Mouse (Mus musculus): ENCODE data around the gene Trim24. TPM values are rescaled to one million over a fixed set of nuclear protein-coding genes. Genes with fewer than 3 reads are reported as not detected.
"Not testable (repeated sequence)": the region's sequence is repeated elsewhere in the genome, so short reads cannot be mapped to it uniquely, and the experiment has no call there.

Gene Trim24
- polyA plus RNA-seq, 1 experiment from 2014 or later = 13.2 TPM

DNA sequence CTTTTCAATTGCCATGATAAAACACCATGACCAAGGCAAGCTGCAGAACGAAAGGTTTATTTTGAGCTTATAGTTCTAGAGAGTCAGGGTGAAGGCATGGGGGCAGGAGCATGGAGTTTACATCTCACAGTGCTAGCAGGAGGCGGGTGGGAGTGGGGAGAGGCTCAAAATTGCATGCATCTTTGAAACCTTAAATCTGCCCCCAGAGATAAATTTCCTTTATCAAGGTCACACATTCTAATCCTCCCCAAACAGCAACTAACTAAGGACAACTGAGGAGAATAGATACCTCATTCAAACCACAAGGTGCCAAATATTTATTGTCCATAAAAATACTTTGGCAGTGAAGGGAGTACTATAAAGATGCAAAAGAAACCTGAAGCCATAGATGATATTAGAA lies 19.3 kb upstream of the Trim24 start:
- no peak overlapping the region for H3K4me3 ChIP-seq (ENCODE audit: inconsistent target)

DNA sequence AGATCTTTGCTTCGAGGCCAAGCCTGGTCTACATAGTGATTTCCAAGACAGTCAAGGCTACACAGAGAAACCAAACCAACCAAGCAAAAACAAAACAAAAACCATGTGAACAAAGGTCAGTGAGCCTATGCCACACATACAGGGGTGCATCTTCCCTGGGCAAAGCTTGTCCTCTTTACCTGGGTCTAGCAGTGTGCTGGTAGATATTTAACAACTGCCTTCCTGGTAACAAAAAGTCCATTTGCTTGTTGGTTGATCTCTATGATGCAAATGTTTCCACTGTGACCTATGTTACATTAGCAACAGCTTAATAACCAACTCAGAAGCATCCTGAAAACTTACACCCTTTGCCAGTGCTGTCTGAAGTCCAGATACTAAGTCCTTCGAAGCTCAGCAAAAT lies 17.3 kb upstream of the Trim24 start:
- Histone ChIP-seq H3K27ac (no peak overlapping the region), H3K4me3 (ENCODE audit: inconsistent target) (no peak overlapping the region), H3K36me3 (ENCODE audit: inconsistent target) (no peaks in the 10 kb centered on the region), H3K79me2 (ENCODE audit: inconsistent target) (no peaks in the 10 kb centered on the region)
- 93% methylated on average over 2 of the region's 2 CpGs for WGBS (ENCODE audit: missing documents)

More for the DNA sequence above, 19.3 kb upstream of the Trim24 start:
- 94% methylated on average over 2 of the region's 2 CpGs for WGBS (ENCODE audit: missing documents)
- Histone ChIP-seq H3K27ac (no peak overlapping the region), H3K36me3 (ENCODE audit: inconsistent target) (no peaks in the 10 kb centered on the region), H3K79me2 (ENCODE audit: inconsistent target) (no peaks in the 10 kb centered on the region)

DNA sequence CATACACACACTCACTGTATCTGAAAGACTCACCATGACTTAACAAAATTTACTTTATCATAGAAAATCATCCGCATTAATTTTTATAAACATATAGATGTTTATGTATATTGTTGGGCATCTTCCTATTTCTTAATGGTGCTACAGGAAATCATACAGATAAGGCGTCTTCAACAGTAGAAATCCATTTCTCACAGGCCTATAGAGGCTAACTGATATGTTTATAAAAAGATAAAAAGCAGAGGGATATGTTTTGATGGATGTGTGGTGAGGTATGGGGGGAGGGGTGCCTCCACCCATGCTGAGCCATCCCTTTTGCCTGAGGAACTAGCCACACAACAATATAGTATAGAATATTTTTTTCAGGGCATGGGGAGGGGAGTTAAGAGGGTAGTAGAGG lies 15.2 kb upstream of the Trim24 start:
- WGBS (ENCODE audit: missing documents) = 71% methylated on average over 1 of the region's 2 CpGs
- no peaks in the 10 kb centered on the region for H3K36me3 ChIP-seq (ENCODE audit: inconsistent target)
- H3K4me3 ChIP-seq (ENCODE audit: inconsistent target) = no peak overlapping the region
- H3K79me2 ChIP-seq (ENCODE audit: inconsistent target) = no peaks in the 10 kb centered on the region
- no peak overlapping the region for H3K27ac ChIP-seq

DNA sequence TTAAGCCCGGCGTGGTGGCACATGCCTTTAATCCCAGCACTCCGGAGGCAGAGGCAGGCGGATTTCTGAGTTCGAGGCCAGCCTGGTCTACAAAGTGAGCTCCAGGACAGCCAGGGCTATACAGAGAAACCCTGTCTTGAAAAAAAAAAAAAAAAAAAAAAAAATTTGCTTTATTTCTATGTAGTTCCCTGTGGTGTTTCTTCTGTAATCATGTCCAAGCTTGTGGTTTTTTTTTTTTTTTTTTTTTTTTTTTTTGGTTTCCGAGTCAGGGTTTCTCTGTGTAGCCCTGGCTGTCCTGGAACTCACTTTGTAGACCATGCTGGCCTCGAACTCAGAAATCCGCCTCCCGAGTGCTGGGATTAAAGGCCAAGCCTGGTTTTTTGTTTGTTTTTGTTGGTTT lies 14.3 kb upstream of the Trim24 start:
- not testable (repeated sequence) for H3K79me2 ChIP-seq (ENCODE audit: inconsistent target); H3K4me3 ChIP-seq (ENCODE audit: inconsistent target); H3K36me3 ChIP-seq (ENCODE audit: inconsistent target); H3K27ac ChIP-seq
- WGBS (ENCODE audit: missing documents) = 81% methylated on average over 6 of the region's 9 CpGs

DNA sequence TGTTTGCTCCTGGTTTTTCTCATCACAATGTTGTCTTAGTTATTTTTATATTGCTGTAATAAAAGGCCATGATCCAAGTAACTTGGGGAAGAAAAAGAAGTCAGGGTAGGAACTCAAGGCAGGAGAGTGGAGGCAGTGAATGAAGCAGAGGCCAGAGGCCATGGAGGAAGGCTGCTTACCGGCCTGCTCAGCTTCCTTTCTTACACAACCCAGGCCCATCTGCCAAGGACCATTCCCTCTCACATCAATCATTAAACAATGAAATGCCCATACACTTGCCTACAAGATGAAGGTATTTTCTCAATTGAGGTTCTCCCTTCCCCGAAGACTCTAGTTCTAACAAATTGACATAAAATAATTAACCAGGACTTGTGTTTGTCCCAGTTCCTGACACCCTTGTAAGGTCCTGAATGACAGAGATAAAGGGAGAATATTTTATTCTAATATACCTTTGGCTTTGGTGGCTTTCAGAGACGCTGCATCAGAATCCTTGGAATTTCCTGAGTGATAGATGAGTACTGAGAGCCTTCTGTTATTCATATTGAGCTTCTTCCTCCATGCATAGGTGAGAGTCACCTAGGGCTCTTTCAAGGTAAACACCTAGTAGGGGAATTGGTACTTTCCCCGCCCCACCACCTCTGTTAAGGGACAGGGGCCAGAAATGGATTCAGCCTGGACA lies 13.3 kb upstream of the Trim24 start:
- H3K4me3 ChIP-seq (ENCODE audit: inconsistent target) = no peak overlapping the region
- H3K79me2 ChIP-seq (ENCODE audit: inconsistent target) = no peaks in the 10 kb centered on the region
- 78% methylated on average over 4 of the region's 4 CpGs for WGBS (ENCODE audit: missing documents)
- no peaks in the 10 kb centered on the region for H3K36me3 ChIP-seq (ENCODE audit: inconsistent target)
- H3K27ac ChIP-seq = no peak overlapping the region

DNA sequence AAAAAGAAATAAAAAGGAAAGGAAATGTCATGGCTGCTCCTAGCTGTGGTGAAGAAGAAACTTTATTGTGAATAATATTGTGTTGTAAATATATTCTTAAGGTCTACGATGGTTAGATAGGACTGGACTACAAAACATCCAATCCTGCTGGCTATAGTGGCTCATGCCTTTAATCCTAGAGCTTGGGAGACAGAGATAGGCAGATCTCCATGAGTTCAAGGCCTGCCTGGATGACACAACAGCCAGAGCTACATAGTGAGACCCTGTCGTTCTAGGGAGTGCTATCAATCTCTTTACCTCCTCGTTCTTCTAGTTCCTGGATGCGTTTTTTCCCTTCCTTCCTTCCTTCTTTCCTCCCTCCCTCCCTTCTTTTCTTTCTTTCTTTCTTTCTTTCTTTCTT lies 12.5 kb upstream of the Trim24 start:
- WGBS (ENCODE audit: missing documents) = 89% methylated on average over 4 of the region's 4 CpGs
- Histone ChIP-seq H3K79me2 (ENCODE audit: inconsistent target) (no peaks in the 10 kb centered on the region), H3K27ac (no peak overlapping the region), H3K36me3 (ENCODE audit: inconsistent target) (no peaks in the 10 kb centered on the region), H3K4me3 (ENCODE audit: inconsistent target) (no peak overlapping the region)

DNA sequence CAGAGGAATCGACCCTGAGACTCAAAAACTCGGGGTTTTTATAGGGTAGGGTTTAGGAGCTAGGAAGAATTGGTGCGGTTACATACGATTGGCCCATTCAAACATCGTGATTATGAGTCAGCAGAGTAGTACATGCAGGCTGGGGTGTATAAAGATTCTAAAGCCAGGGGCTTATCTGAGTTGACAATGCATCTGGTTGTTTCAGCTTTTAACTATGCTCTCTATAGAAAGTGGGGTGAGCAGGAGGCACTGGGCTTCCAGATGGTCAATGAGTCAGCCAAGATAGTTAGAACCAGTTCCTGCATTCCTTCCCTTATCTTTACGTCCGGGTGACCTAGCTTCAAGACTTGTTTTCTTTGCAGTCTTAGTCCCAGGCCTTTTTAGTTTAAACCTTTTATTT lies 7.7 kb upstream of the Trim24 start:
- 78% methylated on average over 7 of the region's 7 CpGs for WGBS (ENCODE audit: missing documents)
- H3K27ac ChIP-seq = no peak overlapping the region
- H3K4me3 ChIP-seq (ENCODE audit: inconsistent target) = no peak overlapping the region

GRCm38 (mm10) chr6:37863961-37864730 lies 6.5 kb upstream of the Trim24 start:
- 83% methylated on average over 2 of the region's 2 CpGs for WGBS (ENCODE audit: missing documents)
- Histone ChIP-seq H3K36me3 (ENCODE audit: inconsistent target) (no peaks in the 10 kb centered on the region), H3K4me3 (ENCODE audit: inconsistent target) (no peak overlapping the region), H3K27ac (no peak overlapping the region), H3K79me2 (ENCODE audit: inconsistent target) (no peaks in the 10 kb centered on the region)

More for the DNA sequence above, 7.7 kb upstream of the Trim24 start:
- no peaks in the 10 kb centered on the region for H3K36me3 ChIP-seq (ENCODE audit: inconsistent target)
- H3K79me2 ChIP-seq (ENCODE audit: inconsistent target) = no peaks in the 10 kb centered on the region

DNA sequence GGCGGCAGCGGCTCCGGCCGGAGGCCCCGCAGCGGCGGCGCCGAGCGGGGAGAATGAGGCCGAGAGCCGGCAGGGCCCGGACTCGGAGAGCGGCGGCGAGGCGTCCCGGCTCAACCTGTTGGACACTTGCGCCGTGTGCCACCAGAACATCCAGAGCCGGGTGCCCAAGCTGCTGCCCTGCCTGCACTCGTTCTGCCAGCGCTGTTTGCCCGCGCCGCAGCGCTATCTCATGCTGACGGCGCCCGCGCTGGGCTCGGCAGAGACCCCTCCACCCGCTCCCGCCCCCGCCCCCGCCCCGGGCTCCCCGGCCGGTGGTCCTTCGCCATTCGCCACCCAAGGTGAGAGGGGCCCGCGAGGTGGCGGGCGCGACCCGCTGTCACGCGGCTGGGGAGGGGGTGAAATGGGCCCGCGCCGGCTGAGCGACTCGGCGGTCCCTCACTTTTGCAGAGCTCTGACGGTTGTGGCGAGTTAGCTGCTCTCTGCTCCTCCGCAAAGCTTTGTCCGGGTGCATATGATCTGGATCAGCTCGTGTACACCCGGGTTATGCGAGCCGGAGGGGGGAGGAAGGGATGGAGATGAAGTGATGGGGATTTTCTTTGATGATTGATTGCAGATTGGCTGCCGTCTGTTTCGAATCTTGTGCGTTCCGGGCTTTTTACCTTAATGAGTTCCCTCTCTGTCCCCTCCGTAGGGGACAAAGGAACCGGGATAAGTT lies 683 bp downstream of the Trim24 start:
- WGBS (ENCODE audit: missing documents) = under 1% methylated on average over 62 of the region's 70 CpGs
- peak overlapping the region; percentile 65 for H3K4me3 ChIP-seq (ENCODE audit: inconsistent target)
- no peak overlapping the region for H3K27ac ChIP-seq
- H3K79me2 ChIP-seq (ENCODE audit: inconsistent target) = peaks cover 38% of the 10 kb centered on the region
- no peaks in the 10 kb centered on the region for H3K36me3 ChIP-seq (ENCODE audit: inconsistent target)

DNA sequence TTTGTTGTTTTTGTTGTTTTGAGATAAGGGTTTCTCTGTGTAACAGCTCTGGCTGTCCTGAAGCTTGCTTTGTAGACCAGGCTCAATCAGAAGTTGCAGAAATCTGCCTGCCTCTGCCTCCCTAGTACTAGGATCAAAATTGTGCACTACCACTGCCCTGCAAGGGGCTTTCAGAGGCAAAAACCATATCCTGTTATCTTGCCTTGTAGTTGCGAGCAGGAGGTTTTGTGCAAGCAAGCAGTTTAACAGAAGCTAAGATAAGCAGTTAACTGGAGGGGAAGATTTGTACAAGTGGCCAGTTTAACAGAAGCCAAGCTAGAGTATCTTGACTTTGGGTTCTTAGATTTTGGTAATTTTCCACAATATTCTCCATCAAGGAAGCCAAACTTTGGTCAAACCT lies 2.2 kb downstream of the Trim24 start:
- Histone ChIP-seq H3K36me3 (ENCODE audit: inconsistent target) (no peaks in the 10 kb centered on the region), H3K79me2 (ENCODE audit: inconsistent target) (peaks cover 38% of the 10 kb centered on the region), H3K4me3 (ENCODE audit: inconsistent target) (no peak overlapping the region), H3K27ac (no peak overlapping the region)
- 100% methylated on average over 1 of the region's 1 CpGs for WGBS (ENCODE audit: missing documents)

GRCm38 (mm10) chr6:37873731-37874130 lies 3.1 kb downstream of the Trim24 start:
- Histone ChIP-seq H3K79me2 (ENCODE audit: inconsistent target) (peaks cover 45% of the 10 kb centered on the region), H3K36me3 (ENCODE audit: inconsistent target) (no peaks in the 10 kb centered on the region), H3K27ac (no peak overlapping the region), H3K4me3 (ENCODE audit: inconsistent target) (no peak overlapping the region)

DNA sequence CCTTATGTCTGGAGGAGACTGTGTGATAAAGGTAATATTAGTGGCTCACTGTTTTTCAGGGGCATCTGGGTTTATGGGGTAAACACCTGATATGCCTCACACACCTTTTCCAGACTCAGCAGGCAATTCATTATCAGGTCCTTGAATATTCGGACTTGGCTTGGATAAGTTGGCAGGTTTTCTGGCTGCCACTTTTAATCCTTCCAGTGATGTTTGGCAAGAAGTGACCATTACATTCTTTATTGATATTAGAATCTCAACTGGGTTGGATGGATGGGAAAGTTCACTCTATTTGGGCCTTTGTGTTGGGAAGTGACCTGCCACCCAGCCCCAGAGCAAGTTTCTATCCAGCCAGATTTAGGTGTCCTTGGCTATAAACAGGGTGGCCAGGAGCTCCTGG lies 7.6 kb downstream of the Trim24 start:
- Histone ChIP-seq H3K36me3 (ENCODE audit: inconsistent target) (no peaks in the 10 kb centered on the region), H3K79me2 (ENCODE audit: inconsistent target) (peaks cover 54% of the 10 kb centered on the region; the same call in 1 of the 2 replicates), H3K4me3 (ENCODE audit: inconsistent target) (no peak overlapping the region), H3K27ac (no peak overlapping the region)
- WGBS (ENCODE audit: missing documents) = 100% methylated on average over 1 of the region's 1 CpGs

- no peaks in the 10 kb centered on the region for H3K36me3 ChIP-seq (ENCODE audit: inconsistent target)
- WGBS (ENCODE audit: missing documents) = 95% methylated on average over 3 of the region's 3 CpGs
Observed at GRCm38 (mm10) chr6:37880586-37880985, 10.0 kb downstream of the Trim24 start.

DNA sequence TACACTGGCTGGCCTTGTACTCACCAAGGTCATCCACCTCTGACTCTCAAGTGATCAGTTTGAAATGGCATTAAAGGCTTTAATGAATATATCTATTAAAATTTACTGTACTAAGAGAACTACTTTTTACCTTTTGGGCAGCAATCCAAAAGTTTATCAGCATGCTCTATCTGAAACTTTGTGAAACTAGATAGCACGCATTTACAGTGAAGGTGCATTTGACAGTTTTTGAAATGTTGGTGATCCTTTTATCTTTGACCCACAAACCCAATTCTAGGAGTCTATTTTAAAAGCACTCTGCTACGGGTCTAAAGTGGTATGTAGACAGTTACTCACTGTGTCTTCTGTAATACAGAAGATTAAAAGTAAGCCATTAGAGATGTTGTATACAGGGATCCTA lies 23.0 kb downstream of the Trim24 start:
- Histone ChIP-seq H3K79me2 (ENCODE audit: inconsistent target) (peaks cover 21% of the 10 kb centered on the region; the same call in 1 of the 2 replicates), H3K36me3 (ENCODE audit: inconsistent target) (no peaks in the 10 kb centered on the region), H3K27ac (no peak overlapping the region), H3K4me3 (ENCODE audit: inconsistent target) (no peak overlapping the region)
- 91% methylated on average over 2 of the region's 2 CpGs for WGBS (ENCODE audit: missing documents)

More at GRCm38 (mm10) chr6:37880586-37880985, 10.0 kb downstream of the Trim24 start:
- H3K27ac ChIP-seq = no peak overlapping the region
- H3K79me2 ChIP-seq (ENCODE audit: inconsistent target) = peaks cover 30% of the 10 kb centered on the region; the same call in 1 of the 2 replicates
- no peak overlapping the region for H3K4me3 ChIP-seq (ENCODE audit: inconsistent target)
